Mouse (Mus musculus) olfactory bulb, adult 2 months (tissue): ENCODE results near the gene Ahdc1. TPM values are rescaled to one million over a fixed set of nuclear protein-coding genes. Genes with fewer than 3 reads are reported as not detected.

Experiments used
- H3K27ac ChIP-seq: fragments of 200-500 bp; 2 replicates; pipeline ENCODE4 v1.5.1; 2012; ENCODE audit warnings: low read depth, low read length; ENCODE audit not compliant: insufficient read depth
- H3K4me1 ChIP-seq: fragments of 200-500 bp; 2 replicates; pipeline ENCODE4 v1.6.1; 2012; ENCODE audit warnings: low read length; ENCODE audit not compliant: control insufficient read depth, insufficient read depth
- H3K4me3 ChIP-seq: fragments of 200-500 bp; 2 replicates; pipeline ENCODE4 v1.5.1; 2012; ENCODE audit warnings: mild to moderate bottlenecking, low read depth, low read length, moderate library complexity; ENCODE audit not compliant: insufficient read depth
- CTCF ChIP-seq: fragments of 200-500 bp; IDR thresholded peaks from 2 replicates; pipeline ENCODE4 v1.5.1; 2012; ENCODE audit warnings: low read depth, mild to moderate bottlenecking, low read length, moderate library complexity; ENCODE audit not compliant: insufficient read depth
- POLR2A ChIP-seq: fragments of 200-500 bp; IDR thresholded peaks from 2 replicates; pipeline ENCODE4 v1.6.1; 2012; ENCODE audit warnings: mild to moderate bottlenecking, low read depth, low read length, moderate library complexity; ENCODE audit not compliant: insufficient read depth
- WGBS: fragments of 180-500 bp; shearing (Covaris S2); methylation state at CpG from one replicate; pipeline ENCODE4 v1.1.7; 2018; 5-methylcytosine and 5-hydroxymethylcytosine counted together
- polyA plus RNA-seq: library from polyadenylated mRNA; stranded (reverse); fragments of >200 nt; gene quantifications from 2 replicates; pipeline ENCODE4 v1.2.4, GENCODE M21; 2012; ENCODE audit warnings: low replicate concordance; ENCODE audit not compliant: missing spikeins, insufficient read depth, insufficient read length

Gene Ahdc1
- polyA plus RNA-seq, 1 experiment = not detected

GRCm38 (mm10) chr4:132973186-132973585 is 37.9 kb upstream of the Ahdc1 start:
- WGBS = 77% methylated on average over 8 of the region's 8 CpGs
- TF ChIP-seq POLR2A (no peak), CTCF (no peak)
- Histone ChIP-seq H3K4me1 (peaks cover 17% of the 10 kb centered on the region), H3K27ac (no peak overlapping the region), H3K4me3 (no peak overlapping the region)

- no peak within 1 kb of the TSS for H3K27ac ChIP-seq
These were observed 37.2 kb upstream of the Ahdc1 start, which contains the start of gene Fgr for GRCm38 (mm10) chr4:132973814-132974398. Gene Fgr (plus strand): TSS chr4:132974095.

GRCm38 (mm10) chr4:132974904-132975303 is 36.2 kb upstream of the Ahdc1 start:
- H3K27ac ChIP-seq = no peak overlapping the region
- 0 out of 2 replicates have a peak overlapping the region, but pooled peaks have one; percentile 7 for H3K4me3 ChIP-seq
- 17% methylated on average over 15 of the region's 15 CpGs for WGBS
- TF ChIP-seq POLR2A (no peak), CTCF (no peak)
- peaks cover 16% of the 10 kb centered on the region for H3K4me1 ChIP-seq

More at GRCm38 (mm10) chr4:132973814-132974398, 37.2 kb upstream of the Ahdc1 start, which contains the start of gene Fgr:
- H3K4me3 ChIP-seq = 0 out of 2 replicates have a peak within 1 kb of the TSS, but pooled peaks have one; percentile 7
- H3K4me1 ChIP-seq = peaks cover 16% of the 10 kb centered on the region
- WGBS = 50% methylated on average over 21 of the region's 21 CpGs
- TF ChIP-seq CTCF (no peak), POLR2A (no peak)

DNA sequence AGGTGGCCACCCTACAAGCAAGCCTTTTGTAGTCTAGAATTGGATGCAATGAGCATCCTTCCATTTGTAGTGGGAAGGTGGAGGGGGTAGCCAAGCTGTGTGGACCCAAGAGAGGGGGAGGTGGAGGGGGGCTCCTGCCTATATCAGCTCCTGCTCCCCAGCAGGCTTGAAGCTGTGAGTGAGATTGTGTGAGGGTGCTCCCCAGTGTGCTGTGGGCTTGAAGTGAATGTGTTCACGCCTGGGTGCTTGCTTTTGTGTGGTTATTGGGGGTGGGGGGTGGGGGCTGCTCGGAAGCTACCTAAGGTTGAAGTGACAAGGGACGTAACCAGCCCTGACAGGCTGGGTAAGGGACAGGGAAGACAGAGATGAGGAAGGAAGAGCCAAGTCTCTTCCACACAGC is 35.3 kb upstream of the Ahdc1 start:
- WGBS = 74% methylated on average over 3 of the region's 3 CpGs
- Histone ChIP-seq H3K4me1 (peaks cover 16% of the 10 kb centered on the region), H3K4me3 (no peak overlapping the region), H3K27ac (no peak overlapping the region)
- TF ChIP-seq CTCF (no peak), POLR2A (no peak)

- Histone ChIP-seq H3K4me1 (peaks cover 16% of the 10 kb centered on the region), H3K27ac (no peak overlapping the region), H3K4me3 (no peak overlapping the region)
- TF ChIP-seq CTCF (no peak), POLR2A (no peak)
- WGBS = 87% methylated on average over 6 of the region's 6 CpGs
These were observed 34.3 kb upstream of the Ahdc1 start for GRCm38 (mm10) chr4:132976729-132977128.

DNA sequence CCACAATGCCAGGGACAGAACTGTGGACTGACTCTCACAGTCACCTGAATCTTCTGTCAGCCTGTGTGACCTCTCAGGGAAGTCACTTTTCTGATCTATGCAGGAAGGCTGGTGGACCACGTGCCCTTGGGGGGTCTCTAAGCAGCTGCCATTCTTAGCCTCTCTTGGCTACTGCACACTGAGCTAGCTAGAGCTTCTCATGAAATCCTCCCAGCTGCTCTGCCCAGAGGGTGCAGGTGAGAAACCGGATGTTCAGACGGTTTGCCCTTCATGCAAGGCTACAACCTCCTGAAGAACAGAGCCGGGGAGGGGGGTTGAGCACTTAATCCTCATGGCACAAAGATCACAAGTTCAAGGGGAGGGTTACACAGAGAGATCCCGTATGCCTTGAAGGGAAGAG is 33.5 kb upstream of the Ahdc1 start:
- TF ChIP-seq POLR2A (no peak), CTCF (no peak)
- H3K27ac ChIP-seq = no peak overlapping the region
- H3K4me3 ChIP-seq = no peak overlapping the region
- H3K4me1 ChIP-seq = peaks cover 14% of the 10 kb centered on the region
- 61% methylated on average over 5 of the region's 5 CpGs for WGBS

- Histone ChIP-seq H3K4me3 (no peak overlapping the region), H3K4me1 (peaks cover 13% of the 10 kb centered on the region), H3K27ac (no peak overlapping the region)
- TF ChIP-seq POLR2A = no peak
- TF ChIP-seq CTCF = no peak
- 86% methylated on average over 2 of the region's 2 CpGs for WGBS
These were observed 31.9 kb upstream of the Ahdc1 start for GRCm38 (mm10) chr4:132979186-132979585.

DNA sequence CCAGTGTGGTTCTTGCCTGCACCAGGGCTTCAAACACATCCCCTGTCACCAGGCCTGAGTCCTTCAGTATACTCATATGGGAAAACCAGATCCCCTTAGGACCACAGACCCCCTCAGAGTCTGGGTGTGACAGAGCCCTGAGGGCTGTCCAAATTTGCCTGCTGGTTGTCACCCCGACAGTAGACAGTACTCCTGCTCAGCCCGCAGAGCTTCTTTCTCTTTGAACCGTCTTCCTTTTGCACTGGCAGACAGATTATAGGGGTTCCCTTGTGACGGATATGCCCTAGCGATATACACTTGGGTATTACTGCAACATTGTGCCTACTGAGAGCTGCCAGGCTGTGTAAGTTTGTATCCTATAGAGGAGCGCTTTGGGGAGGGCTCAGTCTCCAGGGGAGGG is 29.4 kb upstream of the Ahdc1 start:
- TF ChIP-seq POLR2A = no peak
- TF ChIP-seq CTCF = no peak
- H3K4me3 ChIP-seq = no peak overlapping the region
- peaks cover 6% of the 10 kb centered on the region for H3K4me1 ChIP-seq
- WGBS = 70% methylated on average over 6 of the region's 6 CpGs
- H3K27ac ChIP-seq = no peak overlapping the region

GRCm38 (mm10) chr4:132982999-132983398 is 28.1 kb upstream of the Ahdc1 start:
- 82% methylated on average over 6 of the region's 6 CpGs for WGBS
- TF ChIP-seq POLR2A (no peak), CTCF (no peak)
- no peak overlapping the region for H3K4me3 ChIP-seq

More at GRCm38 (mm10) chr4:132982999-132983398, 28.1 kb upstream of the Ahdc1 start:
- no peak overlapping the region for H3K27ac ChIP-seq
- peaks cover 6% of the 10 kb centered on the region for H3K4me1 ChIP-seq
